Mouse (Mus musculus) forebrain, embryonic 15.5 days (tissue): Measurements from ENCODE around the gene Opn1sw. TPM values are rescaled to one million over a fixed set of nuclear protein-coding genes. Genes with fewer than 3 reads are reported as not detected.
A peak's percentile ranks its signal among the peaks of the same experiment; 100 is the strongest.
"Not testable (repeated sequence)": the region's sequence is repeated elsewhere in the genome, so short reads cannot be mapped to it uniquely, and the experiment has no call there.

Experiments
- ATAC-seq: fragments of 200-750 bp; cut with Nextera tagmentation; replicated peaks from 2 replicates; pipeline ENCODE4 v1.8.0; 2017; ENCODE audit warnings: mild to moderate bottlenecking, moderate TSS enrichment, moderate library complexity
- H3K27ac ChIP-seq: fragments of 300-500 bp; sonication (generic); replicated peaks from 2 replicates; pipeline ENCODE4 v1.5.1; 2015; ENCODE audit warnings: mild to moderate bottlenecking, inconsistent platforms
- H3K27me3 ChIP-seq: fragments of 300-500 bp; sonication (generic); 2 replicates; pipeline ENCODE4 v1.6.1; 2015; ENCODE audit warnings: inconsistent platforms
- H3K36me3 ChIP-seq: fragments of 300-500 bp; sonication (generic); 2 replicates; pipeline ENCODE4 v1.6.1; 2015; ENCODE audit warnings: mild to moderate bottlenecking, inconsistent platforms
- H3K4me1 ChIP-seq: fragments of 300-500 bp; sonication (generic); 2 replicates; pipeline ENCODE4 v1.6.1; 2015; ENCODE audit warnings: inconsistent platforms
- H3K4me2 ChIP-seq: fragments of 300-500 bp; sonication (generic); replicated peaks from 2 replicates; pipeline ENCODE4 v1.6.1; 2015; ENCODE audit warnings: mild to moderate bottlenecking, inconsistent platforms
- H3K4me3 ChIP-seq: fragments of 300-500 bp; sonication (generic); 2 replicates; pipeline ENCODE4 v1.5.1; 2015; ENCODE audit warnings: mild to moderate bottlenecking, inconsistent platforms
- H3K9ac ChIP-seq: fragments of 300-500 bp; sonication (generic); replicated peaks from 2 replicates; pipeline ENCODE4 v1.6.1; 2015; ENCODE audit warnings: mild to moderate bottlenecking, inconsistent platforms
- H3K9me3 ChIP-seq: fragments of 300-500 bp; sonication (generic); 2 replicates; pipeline ENCODE4 v1.6.1; 2016; ENCODE audit warnings: inconsistent platforms
- WGBS: fragments of 180-500 bp; shearing (Covaris S2); methylation state at CpG from one replicate; pipeline ENCODE4 v1.1.7; 2015; ENCODE audit warnings: mixed read lengths; 5-methylcytosine and 5-hydroxymethylcytosine counted together
- polyA plus RNA-seq: library from polyadenylated mRNA; unstranded; fragments of >200 nt; fragmentation: Nextera tagmentation; extraction: Ambion mirVana; gene quantifications from 2 replicates; pipeline ENCODE4 v1.2.1, GENCODE M21; 2015

The Opn1sw gene
- polyA plus RNA-seq, 1 experiment from 2014 or later = 0.37 TPM

DNA sequence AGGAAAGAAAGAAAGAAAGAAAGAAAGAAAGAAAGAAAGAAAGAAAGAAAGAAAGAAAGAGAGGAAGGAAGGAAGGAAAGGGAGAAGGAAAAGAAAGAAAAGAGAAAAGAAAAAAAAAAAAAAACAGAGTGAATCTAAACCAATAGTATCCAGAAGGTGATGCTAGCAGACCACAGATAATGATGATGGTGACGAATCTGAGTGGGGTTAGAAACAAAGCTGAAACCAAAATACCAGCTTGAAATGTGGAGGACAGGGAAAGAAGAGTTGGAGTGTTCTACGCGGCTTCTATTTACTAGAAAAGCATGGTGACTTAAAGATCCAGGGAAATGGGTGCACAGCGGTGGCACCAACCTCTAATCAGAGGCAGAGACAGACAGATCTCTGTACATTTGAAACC is 3.5 kb upstream of the Opn1sw start:
- Histone ChIP-seq H3K9ac (no peak overlapping the region), H3K9me3 (no peaks in the 10 kb centered on the region), H3K36me3 (no peaks in the 10 kb centered on the region), H3K27me3 (0 out of 2 replicates have a peak, but pooled peaks cover 5% of the 10 kb centered on the region), H3K27ac (no peak overlapping the region), H3K4me1 (peaks cover 17% of the 10 kb centered on the region), H3K4me2 (no peak overlapping the region), H3K4me3 (no peak overlapping the region)
- ATAC-seq = no peak
- WGBS = 73% methylated on average over 4 of the region's 4 CpGs

GRCm38 (mm10) chr6:29391241-29391640 is 3.0 kb upstream of the Opn1sw start:
- 80% methylated on average over 8 of the region's 8 CpGs for WGBS

DNA sequence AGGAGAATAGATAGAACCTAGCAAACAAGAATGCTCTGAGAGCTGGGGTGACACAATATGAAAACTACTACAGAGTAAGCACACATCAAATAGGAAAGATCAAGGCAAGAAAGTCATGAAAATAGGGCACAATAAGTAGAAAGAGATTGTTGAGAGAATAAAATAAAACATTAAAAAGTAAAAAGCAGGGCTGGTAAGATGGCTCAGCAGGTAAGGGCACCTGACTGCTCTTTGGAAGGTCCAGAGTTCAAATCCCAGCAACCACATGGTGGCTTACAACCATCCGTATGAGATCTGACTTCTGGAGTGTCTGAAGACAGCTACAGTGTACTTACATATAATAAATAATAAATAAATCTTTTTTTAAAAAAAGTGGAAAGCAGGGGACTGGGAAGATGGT is 2.2 kb upstream of the Opn1sw start:
- H3K4me2 ChIP-seq, H3K9ac ChIP-seq, ATAC-seq, H3K9me3 ChIP-seq, H3K27ac ChIP-seq, H3K4me3 ChIP-seq, H3K27me3 ChIP-seq, H3K36me3 ChIP-seq: not testable (repeated sequence)
- H3K4me1 ChIP-seq = peaks cover 12% of the 10 kb centered on the region
- WGBS = 94% methylated on average over 1 of the region's 1 CpGs

More at GRCm38 (mm10) chr6:29391241-29391640, 3.0 kb upstream of the Opn1sw start:
- not testable (repeated sequence) for H3K9ac ChIP-seq, H3K36me3 ChIP-seq, H3K9me3 ChIP-seq, ATAC-seq, H3K4me2 ChIP-seq, H3K4me3 ChIP-seq, H3K27ac ChIP-seq, H3K27me3 ChIP-seq
- H3K4me1 ChIP-seq = peaks cover 17% of the 10 kb centered on the region

- H3K27me3 ChIP-seq = 0 out of 2 replicates have a peak, but pooled peaks cover 5% of the 10 kb centered on the region
- no peak overlapping the region for H3K27ac ChIP-seq
- no peak overlapping the region for H3K4me3 ChIP-seq
- H3K36me3 ChIP-seq = no peaks in the 10 kb centered on the region
- ATAC-seq = no peak
- no peaks in the 10 kb centered on the region for H3K9me3 ChIP-seq
- no peak overlapping the region for H3K4me2 ChIP-seq
- 61% methylated on average over 9 of the region's 9 CpGs for WGBS
- H3K4me1 ChIP-seq = peaks cover 10% of the 10 kb centered on the region
- H3K9ac ChIP-seq = no peak overlapping the region
Observed at GRCm38 (mm10) chr6:29389425-29389824, 1.2 kb upstream of the Opn1sw start.

GRCm38 (mm10) chr6:29388606-29389080 is 375 bp upstream of the Opn1sw start:
- H3K9ac ChIP-seq = no peak overlapping the region
- ATAC-seq = peak; percentile 84
- WGBS = 16% methylated on average over 11 of the region's 11 CpGs
- H3K4me1 ChIP-seq = peaks cover 10% of the 10 kb centered on the region
- no peak overlapping the region for H3K4me3 ChIP-seq
- 0 out of 2 replicates have a peak, but pooled peaks cover 5% of the 10 kb centered on the region for H3K27me3 ChIP-seq
- peak overlapping the region; percentile 28; the same call in 1 of the 2 replicates for H3K27ac ChIP-seq
- H3K36me3 ChIP-seq = no peaks in the 10 kb centered on the region
- no peaks in the 10 kb centered on the region for H3K9me3 ChIP-seq
- peak overlapping the region; percentile 16; the same call in 1 of the 2 replicates for H3K4me2 ChIP-seq

- no peak overlapping the region for H3K4me3 ChIP-seq
- ATAC-seq = no peak
- no peaks in the 10 kb centered on the region for H3K9me3 ChIP-seq
- H3K4me2 ChIP-seq = no peak overlapping the region
- no peaks in the 10 kb centered on the region for H3K4me1 ChIP-seq
- 49% methylated on average over 2 of the region's 2 CpGs for WGBS
- H3K9ac ChIP-seq = no peak overlapping the region
- no peak overlapping the region for H3K27ac ChIP-seq
- 0 out of 2 replicates have a peak, but pooled peaks cover 2% of the 10 kb centered on the region for H3K27me3 ChIP-seq
- 0 out of 2 replicates have a peak, but pooled peaks cover 5% of the 10 kb centered on the region for H3K36me3 ChIP-seq
Observed at GRCm38 (mm10) chr6:29382442-29382841, 5.8 kb downstream of the Opn1sw start.

GRCm38 (mm10) chr6:29379954-29380353 is 8.3 kb downstream of the Opn1sw start:
- Histone ChIP-seq H3K36me3 (peaks cover 22% of the 10 kb centered on the region), H3K27me3 (no peaks in the 10 kb centered on the region), H3K27ac (no peak overlapping the region), H3K4me1 (no peaks in the 10 kb centered on the region), H3K9me3 (no peaks in the 10 kb centered on the region), H3K4me2 (no peak overlapping the region), H3K9ac (no peak overlapping the region), H3K4me3 (no peak overlapping the region)
- whole genome bisulfite sequencing = 98% methylated on average over 6 of the region's 6 CpGs
- no peak for ATAC-seq

GRCm38 (mm10) chr6:29378678-29379077 is 9.6 kb downstream of the Opn1sw start:
- H3K4me2 ChIP-seq = no peak overlapping the region
- WGBS = 94% methylated on average over 10 of the region's 10 CpGs
- H3K36me3 ChIP-seq = peaks cover 32% of the 10 kb centered on the region
- no peak for ATAC-seq
- H3K4me1 ChIP-seq = no peaks in the 10 kb centered on the region
- no peak overlapping the region for H3K9ac ChIP-seq
- no peaks in the 10 kb centered on the region for H3K9me3 ChIP-seq
- H3K27ac ChIP-seq = no peak overlapping the region
- no peak overlapping the region for H3K4me3 ChIP-seq
- H3K27me3 ChIP-seq = no peaks in the 10 kb centered on the region

DNA sequence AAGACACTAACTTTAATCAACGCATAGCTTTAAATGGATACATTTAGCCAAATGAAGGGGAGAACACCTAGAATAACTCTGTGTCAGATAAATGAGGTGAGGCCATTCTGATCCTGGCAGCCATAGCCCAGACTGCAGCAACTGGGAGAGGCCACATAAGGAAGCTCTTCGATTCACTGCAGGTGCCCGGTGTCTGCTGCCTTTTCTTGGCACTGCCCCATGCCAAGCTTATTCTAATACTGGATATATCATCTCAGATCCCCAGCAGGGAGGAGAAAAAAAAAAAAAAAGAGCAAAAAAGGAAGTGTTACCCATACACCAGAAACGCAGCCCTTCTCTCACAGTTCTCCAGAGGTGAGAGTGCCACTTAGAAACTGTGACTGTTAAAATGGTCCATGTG is 10.9 kb downstream of the Opn1sw start:
- WGBS = 95% methylated on average over 4 of the region's 4 CpGs
- ATAC-seq = no peak

DNA sequence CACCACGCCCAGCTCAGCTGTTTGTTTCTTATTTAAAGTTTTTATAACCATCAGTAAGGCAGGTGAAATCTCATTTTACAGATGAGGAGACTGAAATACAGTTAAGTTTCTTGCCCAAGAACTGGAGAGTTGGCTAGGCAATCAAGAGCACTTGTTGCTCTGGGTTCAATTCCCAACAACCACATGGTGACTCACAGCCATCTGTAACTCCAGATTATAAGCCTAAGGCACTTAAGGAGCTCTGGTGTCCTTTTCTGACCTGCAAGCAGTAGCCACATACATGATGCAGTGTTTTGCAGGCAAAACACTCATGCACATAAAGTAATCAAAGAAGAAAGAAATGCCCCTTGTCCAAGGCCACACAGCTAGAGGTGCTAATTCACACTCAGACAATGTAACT is 23.0 kb downstream of the Opn1sw start:
- Histone ChIP-seq H3K9me3 (no peaks in the 10 kb centered on the region), H3K27me3 (no peaks in the 10 kb centered on the region), H3K36me3 (peaks cover 24% of the 10 kb centered on the region), H3K27ac (no peak overlapping the region), H3K9ac (no peak overlapping the region), H3K4me1 (peaks cover 27% of the 10 kb centered on the region), H3K4me2 (no peak overlapping the region), H3K4me3 (no peak overlapping the region)
- 94% methylated on average over 1 of the region's 1 CpGs for WGBS
- no peak for ATAC-seq

More for the DNA sequence above, 10.9 kb downstream of the Opn1sw start:
- no peak overlapping the region for H3K27ac ChIP-seq
- H3K9me3 ChIP-seq = no peaks in the 10 kb centered on the region
- no peak overlapping the region for H3K4me3 ChIP-seq
- no peaks in the 10 kb centered on the region for H3K4me1 ChIP-seq
- H3K36me3 ChIP-seq = peaks cover 42% of the 10 kb centered on the region
- no peak overlapping the region for H3K9ac ChIP-seq
- H3K27me3 ChIP-seq = no peaks in the 10 kb centered on the region
- H3K4me2 ChIP-seq = no peak overlapping the region

DNA sequence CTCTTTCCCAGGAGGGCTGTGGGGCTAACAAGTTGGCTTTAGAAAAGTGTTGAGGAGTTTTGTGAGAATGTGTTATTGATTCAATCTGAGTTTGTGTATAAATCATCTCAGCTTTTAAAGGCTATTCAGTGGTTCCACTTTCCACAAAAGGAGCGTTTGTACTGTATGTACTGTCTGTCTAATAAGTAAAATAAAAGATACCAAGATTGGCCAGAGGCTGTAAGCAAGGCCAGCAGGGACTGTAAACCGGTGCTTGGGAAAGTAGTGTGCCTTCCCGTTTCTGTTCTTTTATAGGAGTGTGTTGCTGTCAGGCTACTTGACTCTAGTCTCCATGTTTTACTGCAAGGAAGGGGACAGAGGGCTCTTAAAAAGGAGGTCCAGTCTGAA is 25.1 kb downstream of the Opn1sw start:
- peak overlapping the region; percentile 72 for H3K27ac ChIP-seq
- 35% methylated on average over 3 of the region's 3 CpGs for WGBS
- ATAC-seq = peak; percentile 73; the same call in 1 of the 2 replicates

DNA sequence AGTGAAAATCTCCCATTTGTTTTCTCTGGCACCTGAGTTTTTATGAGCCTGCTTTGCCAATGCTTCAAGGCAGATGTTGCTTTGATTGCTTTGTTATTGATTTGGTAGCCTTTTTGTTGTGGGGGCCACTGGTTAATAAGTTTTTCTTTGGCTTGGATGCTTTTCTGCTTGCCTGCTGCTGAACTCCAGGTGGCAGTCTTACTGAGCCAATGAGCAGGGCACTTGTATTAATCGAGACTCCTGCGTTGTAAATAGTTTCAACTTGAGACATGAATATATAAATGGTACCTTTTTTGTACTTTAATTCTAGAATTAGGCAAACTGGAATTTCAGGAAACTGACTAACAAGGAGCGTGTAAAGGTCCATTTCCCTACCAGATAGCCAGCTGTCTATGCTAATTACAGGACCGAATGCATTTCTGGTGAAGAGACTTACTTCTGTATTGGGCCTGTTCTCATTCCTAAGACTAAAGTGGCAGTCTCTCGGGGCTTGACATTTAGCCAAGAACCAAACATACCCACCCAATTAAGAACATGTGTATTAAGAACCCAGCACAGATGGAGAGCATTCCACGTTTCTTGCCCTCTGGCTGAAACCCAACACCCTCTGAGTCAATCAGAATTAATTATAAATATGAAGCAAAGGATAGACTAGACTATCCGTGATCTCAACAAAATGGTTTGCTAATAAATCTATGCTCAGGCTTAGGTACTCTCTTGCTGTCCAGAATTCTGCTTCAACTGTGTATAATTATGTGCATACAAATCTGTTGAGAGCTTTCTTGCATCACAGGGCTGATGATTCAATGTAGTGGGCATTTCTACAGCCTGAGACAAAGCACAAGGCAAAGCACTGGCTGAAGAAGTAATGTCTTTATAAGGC is 25.8 kb downstream of the Opn1sw start:
- Histone ChIP-seq H3K4me2 (no peak overlapping the region), H3K36me3 (peaks cover 23% of the 10 kb centered on the region), H3K4me3 (no peak overlapping the region), H3K9me3 (no peaks in the 10 kb centered on the region), H3K9ac (no peak overlapping the region), H3K4me1 (peaks cover 27% of the 10 kb centered on the region), H3K27ac (peak overlapping the region; percentile 72), H3K27me3 (no peaks in the 10 kb centered on the region)
- peak; percentile 90 for ATAC-seq
- 11% methylated on average over 7 of the region's 7 CpGs for WGBS

More for the DNA sequence above, 25.1 kb downstream of the Opn1sw start:
- H3K9me3 ChIP-seq = no peaks in the 10 kb centered on the region
- peaks cover 27% of the 10 kb centered on the region for H3K4me1 ChIP-seq
- no peak overlapping the region for H3K4me2 ChIP-seq
- no peaks in the 10 kb centered on the region for H3K27me3 ChIP-seq
- H3K4me3 ChIP-seq = no peak overlapping the region
- peaks cover 19% of the 10 kb centered on the region for H3K36me3 ChIP-seq
- H3K9ac ChIP-seq = no peak overlapping the region
